Mouse (Mus musculus) CD4-positive, CD25-positive, alpha-beta regulatory T cell, adult 2 months (primary cell): ENCODE data around the gene Gm28372.
"Not testable (repeated sequence)": the region's sequence is repeated elsewhere in the genome, so short reads cannot be mapped to it uniquely, and the experiment has no call there.

Source experiments
- DNase-seq: peaks from one replicate; pipeline ENCODE4 v3.0.0-alpha.2; 2012; ENCODE audit warnings: low read depth, low spot score

The Gm28372 gene

DNA sequence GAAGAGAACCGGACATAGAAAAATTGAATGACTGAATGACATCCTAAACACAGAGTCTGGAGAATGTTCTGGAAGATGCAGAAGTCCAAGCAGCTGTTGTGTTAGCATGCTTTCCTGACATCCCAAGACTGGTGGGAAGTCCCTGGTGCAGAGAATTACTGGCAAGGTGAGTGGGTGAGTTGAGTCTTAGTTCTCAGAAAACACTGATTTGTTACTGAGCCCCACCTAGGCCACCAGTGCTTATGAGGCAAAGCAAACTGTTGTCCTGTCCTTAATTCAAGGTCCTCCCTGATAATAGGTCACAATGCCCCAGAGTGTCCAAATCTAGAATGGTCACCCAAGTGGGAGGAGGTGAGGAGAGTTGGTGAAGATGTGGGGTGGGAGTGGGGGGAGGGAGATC lies at the start of gene Gm28372, which contains the start of gene 1700020A23Rik:
Gene Gm28372, plus strand, starts transcription at position 301 of the 400 bp plus-strand sequence.
Gene 1700020A23Rik, plus strand, starts transcription at position 321 of the 400 bp plus-strand sequence.
- DNase-seq, result no peak

DNA sequence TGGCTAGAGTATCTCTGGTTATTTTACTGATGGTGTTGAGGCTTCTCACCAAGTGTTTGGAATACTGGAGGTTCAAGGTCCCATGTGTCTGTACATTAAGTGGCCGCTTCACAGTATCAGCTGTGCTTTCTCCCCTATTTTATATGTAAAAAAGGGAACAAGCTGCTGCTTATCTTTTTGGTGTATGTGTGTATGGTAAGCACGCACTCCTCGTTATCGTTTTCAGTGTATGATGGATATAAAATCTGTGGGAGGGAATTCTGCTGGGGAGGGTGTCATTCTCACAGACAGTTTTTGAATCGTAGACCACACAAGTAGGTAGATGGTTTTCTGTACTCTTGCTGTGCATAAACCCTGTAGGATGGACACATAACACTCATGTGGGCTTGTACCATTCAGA lies 47.5 kb upstream of the Gm28372 start:
- DNase-seq, result no peak

DNA sequence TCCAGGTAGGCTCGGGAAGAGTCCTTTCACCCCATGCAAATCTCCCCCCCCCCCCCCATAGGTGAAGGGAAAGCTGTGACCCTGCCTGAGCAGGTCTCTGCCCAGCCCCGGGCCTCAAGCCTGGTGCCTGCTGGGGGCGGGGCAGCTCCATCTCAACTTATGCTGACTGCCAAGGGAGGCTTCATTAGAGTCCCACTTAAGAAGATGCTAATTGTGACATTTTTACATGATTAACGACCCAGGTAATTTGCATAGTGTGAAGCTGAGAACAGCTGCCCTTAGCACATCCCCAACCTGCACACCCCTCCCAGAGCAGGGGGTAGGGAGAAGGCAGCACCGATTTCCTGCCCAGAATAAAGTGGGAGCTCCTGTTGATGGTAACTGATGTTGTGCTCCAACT lies 46.2 kb upstream of the Gm28372 start:
- DNase-seq, result no peak

DNA sequence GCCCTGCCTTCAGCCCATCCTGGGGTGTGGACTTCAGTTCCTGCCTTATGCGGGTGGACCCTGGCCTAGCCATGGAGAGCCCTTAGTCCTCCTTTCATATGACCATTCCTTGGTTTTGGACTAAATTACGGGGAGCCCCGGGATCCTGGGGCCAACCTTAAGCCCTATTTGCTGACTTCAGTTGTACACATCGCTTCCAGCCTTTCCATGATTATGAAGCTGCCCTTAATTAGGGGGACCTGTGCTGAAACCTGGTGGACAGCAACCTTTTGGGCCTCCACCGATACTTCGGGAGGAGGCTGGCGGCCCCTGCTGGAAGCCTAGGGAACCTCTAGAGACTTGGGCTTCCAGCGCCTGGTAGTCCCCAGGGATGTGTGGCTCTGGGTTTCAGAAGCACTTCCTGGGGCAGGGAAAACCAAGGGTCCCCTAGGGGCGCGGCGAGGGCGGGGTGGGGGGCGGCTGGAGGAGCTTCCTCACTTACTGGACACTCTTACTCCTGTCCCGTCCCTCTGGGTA lies 42.5 kb upstream of the Gm28372 start:
- peak; percentile 22 for DNase-seq

DNA sequence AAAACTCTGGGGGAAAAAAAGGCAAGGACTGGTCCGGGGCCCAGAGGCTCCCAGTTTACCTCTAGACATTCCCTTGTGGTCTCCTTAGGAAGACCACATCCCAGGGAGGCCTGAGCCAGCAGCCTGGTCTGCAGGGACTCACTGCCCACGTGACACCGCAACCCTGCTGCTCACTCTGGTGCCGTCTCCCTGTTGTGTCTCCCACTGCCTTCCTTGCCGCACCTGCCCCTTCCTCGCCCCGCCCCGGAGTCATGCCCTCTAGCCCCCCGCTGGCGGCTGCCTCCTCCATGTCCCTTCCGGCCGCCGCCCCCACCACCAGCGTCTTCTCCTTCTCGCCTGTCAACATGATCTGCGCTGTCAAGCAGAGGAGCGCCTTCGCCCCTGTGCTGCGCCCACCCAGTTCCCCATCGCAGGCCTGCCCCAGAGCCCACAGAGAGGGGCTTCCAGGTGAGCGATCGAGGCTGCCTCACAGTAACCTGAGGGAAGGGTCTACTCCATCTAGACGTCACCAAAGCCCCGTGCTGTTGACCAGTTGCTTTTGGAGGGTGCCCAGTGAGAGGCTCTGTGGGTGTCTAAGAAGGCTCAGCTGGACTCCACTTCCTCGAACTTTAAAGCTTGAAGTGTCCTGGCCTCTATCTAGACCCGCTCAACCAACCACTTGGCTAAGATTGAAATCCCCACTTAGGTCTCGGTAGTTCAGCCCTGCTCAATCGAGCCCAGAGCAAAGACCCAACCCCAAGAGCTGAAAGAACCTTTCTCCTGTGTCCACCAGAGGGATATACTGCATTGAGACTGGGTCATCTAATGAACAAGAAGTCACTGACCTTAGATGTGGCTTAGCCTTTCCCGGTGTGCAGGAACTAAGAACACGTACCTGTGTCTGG lies 39.6 kb upstream of the Gm28372 start:
- DNase-seq, result no peak

DNA sequence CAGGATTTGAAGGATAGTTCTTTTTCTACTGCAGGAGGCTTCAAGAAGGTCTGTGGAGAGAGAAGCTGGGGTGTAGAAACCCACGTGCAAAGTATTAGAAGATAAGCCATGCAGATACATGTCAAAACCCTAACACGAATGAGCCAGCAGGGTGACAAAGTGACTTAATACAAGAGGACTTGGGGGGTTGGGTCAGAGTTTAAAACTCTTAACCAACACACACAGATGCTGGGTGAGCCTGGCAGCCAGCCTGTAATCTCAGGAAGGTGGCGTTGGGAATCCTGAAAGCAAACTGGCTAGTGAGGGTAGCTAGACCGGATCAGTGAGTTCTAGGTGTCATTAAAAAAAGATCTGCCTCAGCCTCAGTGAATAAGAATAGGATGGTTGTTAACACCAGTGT lies 37.7 kb upstream of the Gm28372 start:
- DNase-seq, result no peak

DNA sequence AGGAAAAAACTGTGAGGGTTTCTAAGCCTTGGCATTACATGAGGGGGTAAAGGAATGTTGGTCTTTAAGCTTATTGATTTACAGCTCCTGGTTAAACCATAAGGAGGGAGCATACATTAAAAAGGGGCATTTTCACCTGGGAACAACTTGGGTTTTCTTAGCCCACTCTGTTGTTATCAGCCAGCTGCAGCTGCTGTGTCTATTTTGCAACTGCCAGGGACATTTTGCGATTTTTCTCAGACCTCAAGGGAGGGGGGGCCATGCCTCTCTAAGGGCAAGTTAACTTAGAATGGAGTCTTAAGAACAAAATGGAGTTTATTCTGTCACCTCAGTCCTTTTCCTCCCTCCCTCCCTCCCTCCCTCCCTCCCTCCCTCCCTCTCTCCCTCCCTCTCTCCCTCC lies 32.0 kb upstream of the Gm28372 start:
- DNase-seq, result not testable (repeated sequence)

DNA sequence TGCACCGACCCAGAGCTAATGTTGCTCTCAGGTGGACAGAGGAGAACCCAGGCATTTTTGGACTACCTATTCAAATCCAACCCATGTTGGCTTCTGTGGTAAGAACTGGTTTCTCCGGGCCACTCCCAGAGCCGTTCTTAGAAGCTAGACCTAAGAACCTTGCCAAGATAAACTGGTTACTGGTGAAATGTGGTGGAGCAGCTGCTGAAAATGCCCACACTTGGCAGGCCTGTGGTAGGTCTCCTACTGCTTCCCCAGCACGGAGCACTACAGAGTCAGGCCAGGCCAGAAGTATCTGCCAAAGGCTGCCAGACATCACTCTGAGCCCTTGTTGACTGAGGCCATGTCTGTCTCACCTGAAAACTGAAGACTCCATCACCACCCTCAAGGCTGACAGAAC lies 30.1 kb upstream of the Gm28372 start:
- DNase-seq, result no peak

DNA sequence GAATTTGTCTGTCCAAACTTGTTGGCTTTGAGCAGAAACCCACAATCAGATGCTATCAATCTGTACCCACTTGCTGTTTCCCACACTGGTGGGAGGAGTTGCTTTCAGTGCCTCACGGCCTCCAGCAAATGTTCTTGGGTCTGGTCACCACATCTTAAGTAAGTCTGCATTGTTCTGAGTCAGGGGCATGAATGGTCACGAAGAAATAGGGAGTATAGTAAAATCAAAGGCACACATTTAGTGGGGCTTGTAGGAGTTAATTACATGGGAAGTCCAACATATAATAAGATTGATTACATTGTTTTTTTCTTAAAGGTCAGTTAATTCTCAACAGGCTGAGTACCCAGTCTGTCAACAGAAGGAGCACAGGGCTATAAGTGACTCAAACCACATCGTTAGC lies 21.8 kb upstream of the Gm28372 start:
- DNase-seq, result no peak

DNA sequence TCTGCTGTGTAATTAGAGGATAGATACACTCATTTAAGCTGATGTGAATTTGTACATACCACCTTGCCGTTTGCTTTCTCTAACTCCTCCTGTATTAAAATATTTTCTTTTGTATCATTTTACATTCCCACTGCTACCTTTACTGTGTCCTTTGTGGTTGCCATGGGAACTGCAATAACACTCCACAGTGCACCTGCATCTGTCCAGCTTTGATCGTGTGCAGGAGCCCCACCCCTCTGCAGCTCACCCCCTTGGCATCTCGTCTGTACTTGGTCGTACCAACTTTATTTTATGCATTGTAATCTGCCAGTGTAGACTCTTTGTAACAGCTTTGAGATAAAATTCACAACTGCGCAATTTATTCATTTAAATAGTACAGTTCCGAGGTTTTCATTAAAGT lies 21.1 kb upstream of the Gm28372 start:
- no peak for DNase-seq

DNA sequence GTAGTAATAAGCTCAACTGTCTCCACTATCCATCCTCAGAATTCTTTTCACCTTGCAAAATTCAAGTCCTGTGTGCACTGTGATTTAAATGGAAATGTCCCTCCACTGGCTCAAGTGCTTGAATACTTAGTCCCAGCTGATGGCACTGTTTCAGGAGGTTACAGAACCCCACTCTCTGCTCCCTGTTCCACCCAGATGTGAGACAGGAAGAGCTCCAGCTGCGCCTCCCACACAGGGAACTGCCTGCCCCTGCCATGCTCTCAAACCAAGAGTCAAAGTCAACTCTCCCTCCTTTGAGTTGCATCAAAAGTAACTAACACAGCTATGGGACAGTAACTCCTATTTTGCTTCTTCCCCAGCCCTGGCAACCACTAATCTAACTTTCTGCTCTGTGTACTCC lies 18.8 kb upstream of the Gm28372 start:
- no peak for DNase-seq

DNA sequence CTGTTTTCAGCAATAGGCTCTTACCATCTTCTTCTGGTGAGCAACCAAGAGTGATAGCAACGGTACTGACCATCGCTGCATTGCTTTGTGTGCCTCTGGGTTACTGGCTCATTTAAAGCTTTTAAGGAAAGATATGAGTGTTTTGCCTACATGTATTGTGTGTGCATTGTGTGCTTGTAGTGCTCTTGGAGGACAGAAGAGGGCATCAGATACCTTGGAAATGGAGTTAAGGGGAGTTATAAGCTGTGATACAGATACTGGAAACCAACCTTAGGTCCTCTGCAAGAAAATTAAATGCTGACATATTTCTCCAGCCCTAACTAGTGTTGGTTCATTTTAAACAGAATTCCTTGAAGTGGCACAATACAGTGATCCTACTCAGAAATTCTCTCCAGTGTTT lies 16.2 kb upstream of the Gm28372 start:
- peak; percentile 22 for DNase-seq

DNA sequence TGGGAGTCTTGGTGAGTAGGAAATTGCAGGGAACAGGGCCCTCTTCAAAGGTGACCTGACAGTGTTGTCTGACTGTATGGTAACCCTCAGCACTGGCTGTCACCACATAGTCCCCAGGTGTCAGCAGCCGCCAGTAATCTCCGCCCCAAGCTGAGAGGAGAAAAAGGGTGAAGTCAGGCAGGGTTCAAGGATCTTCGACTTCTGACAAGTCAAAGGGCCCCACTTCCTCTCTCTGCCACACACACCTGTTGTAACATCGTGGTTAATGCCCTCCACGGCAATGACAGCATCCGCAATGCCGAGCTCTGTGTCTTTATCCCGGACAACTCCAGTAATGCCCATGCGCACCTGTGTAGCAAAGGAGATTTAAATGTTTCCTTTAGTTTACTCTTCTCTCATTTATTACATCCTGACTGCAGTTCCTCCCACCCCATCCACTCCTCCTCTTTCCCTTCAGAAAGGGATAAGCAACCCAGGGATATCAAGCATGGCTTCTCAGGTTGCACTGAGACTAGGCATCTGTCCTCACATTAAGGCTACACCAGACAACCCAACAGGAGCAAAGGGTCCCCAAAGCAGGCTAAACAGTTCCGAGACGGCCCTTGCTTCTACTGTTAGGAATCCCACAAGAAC lies 13.9 kb upstream of the Gm28372 start:
- no peak for DNase-seq

DNA sequence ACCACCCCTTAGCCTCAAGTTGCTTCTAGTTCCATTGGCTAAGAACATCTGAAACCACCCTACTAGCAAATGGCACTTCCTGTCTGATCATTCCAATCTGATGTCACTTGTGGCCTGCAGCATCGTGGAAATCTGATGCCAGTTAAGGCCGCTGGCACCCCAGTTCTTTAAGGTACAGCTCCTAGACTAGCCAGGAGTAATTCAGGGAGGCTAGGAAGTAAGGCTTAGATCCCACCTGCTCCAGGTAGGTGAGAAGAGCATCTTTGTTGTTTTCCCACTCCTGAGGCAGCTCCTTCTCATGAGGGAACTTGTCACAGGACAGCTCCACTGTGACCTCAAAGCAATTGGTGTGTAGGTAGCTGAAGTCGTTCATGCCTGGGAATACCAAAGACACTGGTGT lies 12.2 kb upstream of the Gm28372 start:
- DNase-seq, result no peak

DNA sequence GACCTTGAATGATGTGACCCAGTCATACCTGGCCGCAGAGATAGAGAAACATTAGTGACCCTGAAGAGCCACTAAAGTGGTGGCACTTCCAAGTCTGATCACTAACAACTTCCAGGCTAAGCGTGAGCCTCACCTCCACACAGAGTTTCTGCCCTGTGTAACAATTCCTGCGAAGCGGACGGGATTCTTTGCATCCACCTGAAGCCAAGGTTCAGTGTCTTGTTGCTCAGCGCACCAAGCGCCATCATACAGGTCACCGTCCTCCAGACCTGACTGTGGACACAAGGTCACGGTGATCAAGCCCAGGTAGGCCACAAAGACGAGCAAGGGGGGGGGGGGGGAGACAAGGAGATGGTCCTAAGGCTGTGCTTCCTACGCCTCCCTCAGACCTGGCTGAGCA lies 9.3 kb upstream of the Gm28372 start:
- DNase-seq, result no peak

DNA sequence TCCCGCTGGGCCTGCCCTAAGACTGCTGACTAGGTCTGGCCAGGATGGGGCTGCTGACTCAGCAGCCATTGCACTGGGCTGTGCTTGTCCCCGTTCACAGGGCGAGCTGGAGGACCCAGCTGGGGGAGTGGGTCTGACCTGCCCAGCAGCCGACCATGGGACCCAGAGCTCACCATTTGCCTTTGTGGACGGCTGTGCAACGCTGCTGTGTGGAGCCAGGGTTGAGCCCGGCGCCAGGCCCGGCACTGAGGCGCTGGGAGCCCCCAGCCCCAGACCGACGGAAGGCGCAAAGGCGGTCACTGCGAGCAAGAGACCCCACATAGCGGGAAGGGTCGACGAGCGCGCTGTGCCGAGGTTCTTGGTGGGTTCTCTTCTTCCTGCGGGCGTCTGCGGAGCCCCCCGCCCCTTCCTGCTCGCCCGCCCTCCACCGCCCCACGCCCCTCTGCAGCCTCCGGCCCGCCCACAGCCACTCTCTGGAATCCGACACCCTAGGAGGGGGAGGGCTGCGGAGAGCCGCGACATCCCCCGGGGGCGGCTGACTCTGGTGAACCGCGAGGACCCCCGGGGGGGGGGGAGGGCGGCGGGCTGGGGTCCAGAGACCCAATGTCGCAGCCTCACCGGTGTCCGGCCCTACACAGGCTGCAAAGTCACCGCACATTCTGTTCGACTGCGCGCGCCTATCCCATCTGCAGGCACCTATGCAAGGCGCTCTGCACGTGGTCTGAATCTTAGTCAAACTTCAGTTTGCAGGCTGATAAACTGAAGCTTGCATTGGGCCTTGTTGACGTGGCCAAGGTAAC lies 7.7 kb upstream of the Gm28372 start, which contains the start of gene Cpxm1:
Gene Cpxm1, minus strand, starts transcription at position 389 of the 800 bp plus-strand sequence.
- no peak for DNase-seq

DNA sequence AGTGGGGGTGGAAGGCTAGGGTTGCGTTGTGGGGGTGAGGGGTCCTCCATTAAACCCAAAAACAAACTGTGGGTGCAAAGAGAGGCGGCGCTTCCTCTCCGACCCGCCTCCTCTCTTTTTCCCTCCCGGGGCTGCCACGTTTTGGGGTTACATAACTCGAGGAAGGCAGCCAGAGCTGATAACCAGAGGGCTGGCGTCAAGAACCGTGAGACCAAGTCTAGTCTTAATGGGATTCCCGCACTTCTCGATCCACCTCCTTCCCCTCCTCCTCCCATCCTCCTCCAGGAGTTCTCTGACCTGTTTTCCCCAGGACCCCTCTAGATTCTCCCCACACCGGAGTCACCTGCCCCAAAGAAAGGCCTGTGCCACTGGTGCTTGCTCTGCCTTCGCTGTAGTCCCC lies 6.9 kb upstream of the Gm28372 start:
- DNase-seq, result no peak

DNA sequence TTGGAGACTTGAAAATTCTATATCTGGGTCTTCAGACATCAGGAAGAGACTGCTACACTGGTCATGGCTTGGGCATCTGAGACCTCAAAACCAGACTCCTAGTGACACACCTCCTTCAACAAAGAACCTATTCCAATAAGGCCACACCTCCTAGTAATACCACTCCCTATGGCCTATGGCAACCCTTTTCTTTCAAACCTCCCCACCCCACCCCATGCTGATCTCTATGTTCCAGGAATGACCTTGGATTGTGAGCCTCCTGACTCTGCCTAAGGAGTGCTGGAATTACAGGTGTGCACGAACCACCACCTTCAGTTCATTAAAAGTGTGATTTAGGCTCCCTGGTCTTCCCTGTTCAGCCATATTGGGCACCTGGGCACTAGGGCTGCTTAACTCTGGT lies 5.0 kb upstream of the Gm28372 start:
- DNase-seq, result no peak

DNA sequence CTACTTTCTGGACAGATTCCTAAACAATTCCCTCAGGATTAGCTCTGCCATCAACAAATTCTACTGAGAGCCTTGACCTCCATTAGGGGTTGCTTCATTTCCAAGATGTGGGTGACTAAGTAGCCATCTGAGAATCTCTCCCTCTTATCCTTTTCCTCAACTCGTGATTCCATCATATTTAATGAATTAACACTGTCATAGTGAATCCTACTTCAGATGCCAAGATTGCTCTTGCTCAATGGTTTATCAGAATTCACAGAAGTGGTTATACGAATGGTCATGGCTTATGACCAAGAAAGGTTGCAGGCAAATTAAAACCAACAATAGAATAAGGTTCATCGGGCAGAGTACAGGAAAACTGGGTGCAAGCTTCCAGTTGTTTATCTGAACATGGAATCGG lies 3.1 kb upstream of the Gm28372 start:
- DNase-seq, result no peak

DNA sequence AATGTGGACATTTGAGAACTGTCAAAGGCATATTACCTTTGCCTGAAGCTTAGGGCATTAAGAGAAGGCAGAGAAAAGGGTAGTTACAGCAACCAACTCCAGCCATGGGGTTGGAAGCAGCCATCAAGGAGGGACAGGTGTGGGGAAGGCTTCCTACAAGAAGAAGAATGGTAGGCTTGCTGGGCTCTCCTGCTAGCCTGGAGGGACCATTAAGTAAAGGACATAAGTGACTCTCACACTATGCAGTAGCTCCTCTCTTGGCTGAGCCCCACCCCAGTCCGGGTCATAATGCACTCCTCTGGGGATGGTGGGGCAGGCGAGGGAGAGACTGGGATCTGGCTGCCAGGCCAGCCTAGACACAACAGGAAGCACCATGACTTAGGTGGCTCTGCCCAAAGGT lies 1.1 kb downstream of the Gm28372 start, which contains the start of gene Tmem239:
Gene Tmem239, plus strand, starts transcription at position 301 of the 400 bp plus-strand sequence.
- no peak for DNase-seq

DNA sequence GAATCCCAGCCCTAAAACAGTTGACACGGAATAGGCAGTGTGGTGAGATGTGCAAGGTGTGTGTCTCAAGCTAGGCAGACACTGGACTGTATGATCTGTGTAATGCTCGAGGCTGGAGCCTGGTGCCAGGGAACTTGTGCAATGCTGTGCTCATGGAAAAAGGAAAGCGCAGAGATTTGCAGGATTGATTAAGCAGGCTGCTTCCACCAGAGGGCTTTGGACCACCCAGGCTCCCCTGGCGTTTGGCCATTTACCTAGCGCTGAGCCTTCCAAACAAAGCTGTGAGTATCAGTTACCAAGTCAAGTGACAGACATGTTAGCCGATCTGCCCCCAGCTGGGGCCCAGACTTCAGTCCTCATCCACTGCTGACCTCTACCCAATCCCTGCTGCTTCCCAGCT lies 3.2 kb downstream of the Gm28372 start:
- DNase-seq, result no peak
